Mouse (Mus musculus) cerebellum, adult 11 months (tissue): ENCODE results near the gene 2610028H24Rik.
A peak's percentile ranks its signal among the peaks of the same experiment; 100 is the strongest.

Experiments
- DNase-seq: peaks from one replicate; pipeline ENCODE4 v3.0.0; 2022

Gene 2610028H24Rik

DNA sequence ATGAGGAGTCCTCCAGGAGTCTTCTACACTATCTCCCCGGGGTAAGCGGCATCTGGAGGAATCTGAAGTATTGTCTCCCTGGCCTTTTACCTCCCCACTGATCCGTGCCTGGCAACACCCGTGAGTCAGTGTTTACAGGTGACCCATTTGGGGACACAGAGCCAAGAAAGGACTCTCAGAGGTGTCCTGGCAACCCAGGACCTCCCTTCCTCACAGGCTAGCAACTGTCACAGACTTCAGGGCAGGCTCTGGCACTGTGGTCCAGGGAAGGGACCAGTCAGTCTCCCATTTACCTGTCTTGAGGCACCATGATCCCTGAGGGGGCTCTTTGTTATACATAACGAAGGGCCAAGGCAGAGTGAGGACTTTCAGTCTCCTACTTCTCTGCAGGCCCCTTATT is at the start of gene 2610028H24Rik:
2610028H24Rik (plus strand) TSS at position 231 of the 400 bp plus-strand sequence.
- no peak for DNase-seq

DNA sequence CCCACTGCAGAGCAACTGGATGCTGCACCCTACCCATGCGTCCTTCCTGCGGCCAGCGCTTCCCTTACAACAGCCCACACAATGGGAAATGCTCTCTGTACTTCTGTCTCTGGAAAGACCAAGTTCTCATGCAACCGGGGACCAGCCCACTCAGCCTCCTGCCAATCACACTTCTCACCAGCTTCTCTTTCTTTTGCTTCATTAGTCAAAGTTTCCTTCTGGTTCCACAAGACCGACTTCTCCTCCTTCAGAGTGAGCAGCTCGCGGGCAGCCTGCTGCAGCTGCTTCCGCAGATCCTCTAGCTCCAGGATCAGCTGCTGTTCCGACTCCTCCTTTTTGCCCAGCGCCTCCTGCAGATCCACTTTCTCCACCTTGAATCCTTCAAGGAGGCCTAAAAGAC is 40.4 kb upstream of the 2610028H24Rik start:
- DNase-seq = no peak

DNA sequence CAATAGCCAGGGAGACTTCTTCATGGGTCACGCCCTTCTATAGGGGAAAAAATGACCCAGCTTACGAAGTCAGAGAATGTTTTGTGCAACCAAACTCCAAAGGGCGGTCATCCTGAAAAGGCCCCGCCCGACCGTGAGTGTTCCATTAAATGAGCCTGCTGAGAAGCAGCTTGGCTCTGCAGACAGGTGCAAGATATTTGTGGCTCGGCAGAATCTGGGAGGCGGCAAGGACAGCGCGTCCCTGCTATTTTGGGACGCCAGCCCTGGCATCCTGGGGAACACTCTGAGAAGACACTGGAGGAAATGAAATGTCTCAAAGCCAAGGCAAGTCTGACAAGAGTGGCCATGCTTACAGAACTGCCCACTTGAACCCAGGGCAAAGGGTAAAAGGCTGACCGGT is 32.1 kb upstream of the 2610028H24Rik start:
- peak; percentile 66 for DNase-seq

DNA sequence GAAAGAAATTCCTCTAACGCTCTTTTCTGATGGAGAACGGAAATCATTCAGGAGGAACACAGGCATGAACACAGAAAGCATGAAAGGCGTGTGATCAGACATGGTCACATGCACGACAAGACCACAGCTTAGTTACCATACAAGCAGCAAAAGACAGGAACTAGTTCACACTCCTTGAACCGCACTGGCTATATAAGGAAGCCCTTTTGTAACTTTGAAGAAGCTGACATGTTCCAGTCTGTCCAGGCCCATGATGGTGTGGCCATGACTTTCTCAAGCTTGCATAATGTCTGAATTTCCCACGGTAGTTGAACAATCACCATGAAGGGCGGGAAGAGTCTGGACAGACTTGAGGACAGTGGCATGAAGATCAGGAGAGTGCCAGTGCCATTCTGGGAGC is 23.2 kb upstream of the 2610028H24Rik start:
- no peak for DNase-seq

DNA sequence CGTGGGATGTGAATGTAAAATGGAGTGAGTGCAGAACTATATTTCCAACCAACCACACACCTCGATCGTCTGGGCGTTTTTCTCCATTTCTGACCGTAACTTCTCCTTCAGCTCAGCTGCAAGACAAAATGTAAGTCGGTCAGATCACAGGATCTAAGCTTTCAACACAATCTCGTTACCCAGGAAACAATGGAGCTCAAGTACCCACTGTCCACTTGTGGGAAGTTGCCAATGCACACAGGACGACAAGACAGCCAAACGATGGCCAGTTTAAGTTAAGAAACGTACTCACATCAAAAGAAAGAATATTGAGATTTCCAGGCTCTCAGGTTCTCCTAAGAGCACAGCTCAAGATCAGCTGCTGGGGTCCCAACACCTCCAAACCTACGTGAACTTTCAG is 15.0 kb upstream of the 2610028H24Rik start:
- DNase-seq = no peak

DNA sequence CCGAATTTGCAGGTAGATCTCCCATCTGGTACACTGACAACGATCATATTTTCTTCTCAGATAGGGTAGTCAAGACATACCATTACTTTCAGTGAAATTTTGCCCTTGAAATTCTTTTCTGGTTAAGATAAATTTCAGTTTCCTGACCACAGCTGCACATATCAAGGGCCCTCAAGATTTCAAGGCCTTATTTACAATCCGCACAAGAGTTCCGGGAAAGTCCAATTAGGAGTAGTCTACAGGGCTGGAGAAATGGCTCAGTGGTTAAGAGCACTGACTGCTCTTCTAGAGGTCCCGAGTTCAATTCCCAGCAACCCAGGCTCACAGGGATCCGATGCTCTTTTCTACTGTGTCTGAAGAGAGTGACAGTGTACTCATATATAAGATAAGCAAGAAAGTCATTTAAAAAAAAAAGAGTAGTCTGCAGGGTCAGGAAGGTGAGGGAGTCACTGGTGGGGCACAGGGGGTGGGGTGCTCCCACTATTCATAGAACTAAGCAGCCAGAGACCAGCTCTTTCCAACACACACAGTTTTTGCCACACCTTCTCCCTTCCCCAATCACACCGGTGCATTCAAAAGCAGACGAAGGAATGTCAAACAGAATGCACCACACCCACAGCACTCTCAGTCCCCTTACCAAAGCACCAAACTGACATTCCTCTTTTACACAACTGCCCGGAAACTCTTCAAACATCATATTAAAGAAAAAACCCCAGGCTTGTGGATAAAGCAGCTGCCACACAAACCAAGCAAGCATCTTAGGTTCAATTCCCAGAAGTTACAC is 9.6 kb upstream of the 2610028H24Rik start:
- DNase-seq = no peak

DNA sequence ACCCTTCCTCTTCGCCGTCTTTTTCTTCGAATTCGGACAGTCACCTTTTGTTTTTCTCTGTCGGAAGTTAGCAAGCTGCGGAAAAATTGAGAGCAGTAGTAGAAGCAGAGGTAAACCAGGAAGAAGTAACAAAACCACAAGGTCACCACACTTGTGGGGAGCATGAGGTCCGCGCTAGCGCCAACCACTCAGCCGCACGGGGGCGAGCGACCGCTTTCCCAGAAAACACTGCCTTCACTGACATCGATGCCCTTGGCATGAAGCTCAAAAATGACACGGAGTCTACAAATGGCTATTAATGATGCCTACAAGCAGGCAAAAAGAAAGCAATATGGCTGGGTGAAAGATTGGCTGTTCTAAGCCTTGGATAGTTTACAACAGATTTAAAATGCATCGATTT is 8.6 kb upstream of the 2610028H24Rik start, which contains the start of gene AC141477.1:
AC141477.1 (minus strand) TSS at position 164 of the 400 bp plus-strand sequence.
- no peak for DNase-seq

DNA sequence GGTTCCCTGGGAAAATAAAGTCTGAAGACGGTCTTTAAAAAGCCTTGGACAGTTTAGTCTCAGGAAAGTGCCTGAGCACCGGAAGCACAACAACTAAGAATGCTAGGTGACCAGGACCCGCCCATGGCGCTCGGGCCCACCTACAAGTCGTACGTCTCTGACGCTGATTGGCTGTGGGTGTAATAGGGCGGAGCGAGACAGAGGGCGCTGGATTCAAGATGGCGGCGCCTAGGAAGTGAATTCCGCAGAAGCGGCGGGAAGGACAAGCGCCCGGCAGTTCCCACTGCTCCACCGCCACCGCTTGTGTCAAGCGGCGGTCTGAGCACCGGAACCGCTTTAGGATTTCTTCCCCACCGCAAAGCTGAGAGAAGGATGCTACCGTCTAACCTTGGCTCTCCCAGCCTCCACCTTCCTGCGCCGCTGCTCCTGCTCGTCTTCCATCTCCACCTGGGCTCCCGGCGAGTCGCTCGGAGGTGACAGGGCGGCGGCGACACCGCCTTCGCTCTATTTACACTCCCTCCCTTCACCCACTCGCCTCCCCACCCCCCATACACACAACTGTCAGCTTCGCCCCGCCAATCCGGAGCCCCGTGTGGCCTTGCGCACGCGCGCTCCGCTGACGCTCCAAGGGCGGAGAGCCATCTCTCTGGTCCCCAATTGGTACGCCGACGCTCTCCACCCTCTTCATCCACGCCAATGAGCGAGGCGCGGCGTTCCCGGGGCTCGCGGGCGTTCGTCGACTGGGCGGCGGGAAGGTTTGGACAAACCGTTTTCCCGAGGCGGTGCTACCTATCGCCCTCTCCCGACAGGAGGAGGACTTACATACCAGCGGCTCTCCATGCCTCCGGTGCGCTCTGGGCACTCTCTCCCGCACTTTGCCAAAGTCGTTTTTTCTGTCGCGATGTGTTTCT is 6.4 kb upstream of the 2610028H24Rik start, which contains the start of gene Pcnt:
Pcnt (minus strand) TSS at position 609 of the 911 bp plus-strand sequence.
- DNase-seq = peak; percentile 97

DNA sequence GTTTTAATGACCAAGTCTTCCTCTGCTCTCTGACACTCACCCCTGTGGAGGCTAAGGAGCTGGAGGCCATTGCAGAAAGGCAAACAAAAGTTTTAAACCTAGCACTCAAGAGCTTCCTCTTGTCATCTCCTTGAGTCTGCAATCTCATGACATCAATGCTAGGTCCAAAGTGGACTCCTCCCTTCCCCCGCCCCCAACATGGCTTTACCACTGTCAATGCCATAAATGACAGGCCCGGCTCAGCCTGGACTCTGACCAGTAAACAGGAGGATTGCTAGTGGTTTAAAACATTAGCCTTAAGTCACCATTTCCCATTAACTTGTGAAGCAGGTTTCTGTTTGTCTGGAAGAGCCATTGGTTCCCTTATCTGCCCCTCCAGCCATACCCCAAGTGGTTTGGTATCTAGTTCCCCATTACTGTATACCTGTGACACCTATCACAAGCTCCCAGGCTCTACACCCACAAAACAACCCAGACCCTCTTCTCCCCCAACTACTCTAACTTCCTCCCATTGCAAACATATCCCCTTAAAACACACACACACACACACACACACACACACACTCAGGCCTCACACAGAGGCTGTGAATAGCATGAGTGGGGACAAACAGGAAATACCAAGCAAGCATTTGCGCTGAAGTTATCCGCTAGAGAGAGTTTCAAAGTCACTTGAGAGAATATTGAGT is 2.7 kb upstream of the 2610028H24Rik start:
- DNase-seq = no peak

DNA sequence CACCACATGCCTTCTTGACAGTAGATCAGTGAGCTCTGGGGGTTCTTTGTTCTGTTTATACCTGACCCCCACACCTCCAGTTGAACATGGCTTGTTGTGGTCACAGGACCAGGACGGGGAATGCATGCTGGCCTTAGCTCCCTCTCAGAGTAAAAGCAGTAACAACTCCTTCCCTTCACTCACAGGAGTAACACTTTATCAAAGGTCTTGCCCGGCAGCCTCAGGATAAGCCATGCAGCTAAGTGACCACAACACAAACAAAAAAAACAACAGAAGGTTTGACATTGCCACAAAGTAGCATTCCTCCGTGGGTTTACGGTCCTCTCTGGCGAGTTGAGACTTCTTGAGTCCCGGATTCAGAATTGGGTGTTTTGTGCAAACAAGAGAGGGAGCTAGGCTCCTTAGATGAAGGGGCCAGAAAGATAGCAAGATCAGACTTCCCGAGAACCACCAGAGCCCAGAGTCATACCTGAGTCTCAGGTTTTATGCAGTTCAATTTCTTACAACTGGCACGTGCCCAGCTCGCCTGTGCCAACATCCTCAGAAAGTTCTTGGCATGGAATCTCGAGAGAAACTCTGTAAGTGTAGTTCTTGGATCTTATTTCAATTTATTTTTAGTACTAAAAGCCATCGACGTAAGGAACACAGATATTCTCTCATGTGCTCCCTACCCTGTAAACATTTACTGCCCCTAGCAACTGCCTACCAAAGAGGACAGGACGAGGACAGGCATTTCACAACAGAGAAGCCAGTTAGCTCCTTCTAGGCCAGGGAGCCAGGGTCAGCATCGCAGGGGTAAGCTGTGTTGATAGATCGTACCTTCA is 1.3 kb upstream of the 2610028H24Rik start:
- DNase-seq = no peak

DNA sequence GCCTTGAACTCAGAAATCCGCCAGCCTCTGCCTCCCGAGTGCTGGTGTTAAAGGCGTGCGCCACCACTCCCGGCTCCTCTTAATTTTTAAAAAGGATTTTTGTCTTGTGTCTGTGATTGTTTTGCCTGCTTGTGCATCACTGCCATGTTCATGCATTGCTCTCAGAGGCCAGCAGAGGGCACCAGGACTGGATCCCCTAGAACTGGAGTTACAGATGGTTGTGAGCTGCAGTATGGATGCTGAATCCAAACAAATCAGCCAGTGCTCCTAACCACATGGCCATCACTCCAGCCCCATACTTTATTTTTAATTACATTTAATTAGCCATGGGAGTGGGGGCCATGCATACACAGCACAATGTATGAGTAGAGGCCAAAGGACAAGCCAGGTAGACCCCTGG is 6.4 kb downstream of the 2610028H24Rik start:
- no peak for DNase-seq

DNA sequence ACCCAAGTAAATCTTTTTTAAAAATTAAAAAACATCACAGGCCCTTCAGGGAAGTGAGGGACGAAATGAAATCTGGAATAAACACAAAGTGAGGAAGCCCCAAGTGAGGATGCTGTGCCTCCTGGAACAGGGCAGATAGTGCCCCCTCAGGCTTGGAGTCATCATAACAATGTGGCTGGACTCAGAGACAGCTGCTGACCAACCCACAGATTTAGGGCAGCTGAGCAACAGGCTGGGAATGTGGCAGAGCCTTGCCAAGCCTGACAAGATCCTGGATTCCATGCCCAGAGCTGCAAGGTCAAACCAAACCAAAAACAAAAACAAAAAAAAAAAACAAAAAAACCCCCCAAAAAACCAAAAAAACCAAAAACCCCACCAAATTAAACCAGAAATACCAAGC is 12.4 kb downstream of the 2610028H24Rik start:
- no peak for DNase-seq

DNA sequence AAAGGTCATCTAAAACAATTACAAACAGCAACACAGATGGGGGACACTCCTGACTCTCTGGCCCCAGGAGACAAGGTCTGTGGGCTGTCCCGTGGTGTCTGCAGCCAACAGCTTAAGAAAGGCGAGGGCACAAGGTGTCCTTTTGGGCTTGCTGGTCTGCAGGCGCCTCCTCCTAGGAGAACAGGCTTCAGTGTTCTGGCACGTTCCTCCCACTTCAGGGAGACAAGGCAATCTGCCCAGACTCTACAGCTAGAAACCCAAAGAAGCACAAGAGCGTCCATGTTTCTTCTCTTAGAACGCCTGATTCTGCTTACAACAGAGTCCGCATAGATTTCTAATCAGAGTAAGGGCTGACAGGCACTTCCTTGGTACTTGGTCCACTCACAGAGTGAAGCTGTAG is 13.4 kb downstream of the 2610028H24Rik start:
- DNase-seq = no peak

DNA sequence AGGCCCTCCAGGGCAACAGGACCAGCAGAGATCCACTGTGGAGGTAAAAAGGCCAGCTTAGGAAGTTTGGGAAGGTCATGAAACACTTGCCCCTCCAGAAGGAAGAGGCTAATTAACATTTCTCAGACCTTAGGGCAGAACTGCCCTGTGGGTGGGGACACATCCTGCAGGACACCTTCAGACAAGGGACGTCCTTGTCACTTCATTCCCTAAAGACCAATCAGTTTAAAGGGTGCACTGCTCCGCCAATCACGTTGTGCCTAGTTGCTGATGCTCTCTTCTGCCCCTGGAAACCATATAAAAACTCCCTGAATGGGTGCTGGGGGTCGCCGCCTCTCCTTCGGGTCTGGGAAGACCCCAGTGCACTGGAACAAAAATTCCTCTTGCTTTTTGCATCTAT is 13.8 kb downstream of the 2610028H24Rik start:
- no peak for DNase-seq

DNA sequence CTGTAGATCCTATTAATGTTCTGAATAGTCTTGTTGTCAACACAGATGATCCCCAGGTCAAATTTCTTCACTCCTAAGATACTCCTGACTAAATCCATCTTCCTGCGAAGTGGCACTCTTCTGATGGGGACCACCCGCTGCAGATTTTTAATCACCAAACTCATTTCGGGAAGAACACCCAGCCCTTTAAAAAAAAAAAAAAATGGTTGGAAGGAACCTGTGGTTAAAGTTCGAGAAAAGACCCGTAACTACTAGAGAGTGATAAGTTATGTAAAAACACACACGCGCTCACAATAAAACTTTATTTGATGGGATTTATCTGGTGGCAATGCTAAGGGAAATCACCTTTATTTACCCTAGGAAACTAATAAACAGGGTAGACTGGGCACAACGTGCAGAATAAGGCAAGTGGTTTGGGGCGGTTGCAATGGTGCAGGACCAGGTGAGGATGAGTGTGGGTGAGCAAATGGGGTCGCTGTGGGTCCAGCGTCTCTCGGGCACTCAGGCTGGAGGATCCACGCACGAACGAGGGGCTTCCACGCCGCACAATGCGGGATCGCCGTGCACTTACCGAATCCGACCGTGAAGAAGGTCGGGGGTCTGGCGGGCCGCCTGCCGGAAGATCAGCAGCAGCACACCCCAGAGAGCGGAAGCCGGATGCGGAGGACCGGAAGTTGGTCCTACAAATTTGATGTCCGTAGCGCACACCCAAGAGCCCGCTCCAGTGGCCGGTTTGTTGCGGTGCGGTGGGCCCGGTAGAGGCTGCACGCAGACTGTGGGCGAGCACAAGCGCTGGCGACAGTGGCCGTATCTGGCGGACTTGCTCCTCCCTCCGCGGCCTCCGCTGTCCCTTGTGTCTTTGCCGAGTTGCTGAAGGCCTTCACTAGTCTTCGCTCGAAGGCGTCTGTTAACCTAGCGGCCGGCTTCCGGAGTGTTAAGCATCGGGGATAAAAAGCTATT is 19.6 kb downstream of the 2610028H24Rik start, which contains the start of the genes Mcm3ap and Ybey:
Mcm3ap (plus strand) TSS at position 725 of the 960 bp plus-strand sequence.
Ybey (minus strand) TSS at position 912 of the 960 bp plus-strand sequence.
- peak; percentile 85 for DNase-seq

DNA sequence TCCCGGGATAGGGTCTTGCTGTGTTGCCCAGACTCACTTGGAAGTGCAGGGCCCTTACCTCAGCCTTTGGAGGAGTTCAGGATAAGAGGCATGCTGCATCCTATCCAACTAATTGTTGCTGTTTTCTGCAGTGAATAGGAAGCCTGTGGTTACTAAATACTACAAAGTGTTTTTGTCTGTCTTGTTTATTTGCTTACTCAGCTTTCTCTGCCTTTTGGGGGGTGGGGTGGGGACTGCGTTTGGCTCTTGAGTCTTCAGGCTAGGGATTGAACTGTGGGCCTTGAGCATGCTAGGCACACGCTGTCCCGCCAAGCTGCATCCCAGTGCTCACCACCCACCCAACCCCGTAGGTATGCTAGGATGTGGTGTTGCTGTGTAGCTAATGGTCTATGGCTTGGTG is 24.9 kb downstream of the 2610028H24Rik start:
- DNase-seq = no peak

DNA sequence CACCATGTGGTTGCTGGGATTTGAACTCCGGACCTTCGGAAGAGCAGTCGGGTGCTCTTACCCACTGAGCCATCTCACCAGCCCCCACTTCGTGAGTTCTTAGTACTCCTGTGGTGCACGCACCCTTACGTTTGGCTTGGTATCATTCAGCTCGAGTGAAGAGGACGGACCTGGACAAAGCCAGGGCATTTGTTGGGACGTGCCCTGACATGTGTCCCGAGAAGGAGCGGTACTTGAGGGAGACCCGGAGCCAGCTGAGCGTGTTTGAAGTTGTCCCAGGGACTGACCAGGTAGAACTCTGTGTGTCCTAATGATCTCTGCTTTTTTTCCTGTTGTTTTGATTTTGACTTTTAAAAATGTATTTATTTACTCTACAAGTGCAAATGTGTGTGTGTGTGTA is 32.0 kb downstream of the 2610028H24Rik start:
- DNase-seq = no peak

DNA sequence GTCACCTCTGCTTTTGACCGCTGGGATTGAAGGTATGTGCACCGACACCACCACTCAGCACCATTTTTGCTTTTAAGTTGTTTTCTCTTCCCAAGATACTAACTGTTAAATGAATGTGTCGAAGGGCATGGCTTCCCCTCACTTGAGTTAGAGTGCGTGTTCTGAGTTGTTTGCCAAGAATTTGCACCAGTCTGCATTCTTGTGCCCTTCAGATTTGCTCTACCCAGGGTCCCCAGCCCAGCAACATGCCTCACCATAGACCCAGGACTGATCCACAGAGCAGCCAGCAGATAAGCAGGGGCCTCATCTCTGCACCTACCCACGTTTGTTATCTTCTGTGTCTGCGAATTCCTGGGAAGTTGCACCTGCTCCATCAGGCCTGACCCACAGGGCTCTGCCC is 32.6 kb downstream of the 2610028H24Rik start:
- no peak for DNase-seq

DNA sequence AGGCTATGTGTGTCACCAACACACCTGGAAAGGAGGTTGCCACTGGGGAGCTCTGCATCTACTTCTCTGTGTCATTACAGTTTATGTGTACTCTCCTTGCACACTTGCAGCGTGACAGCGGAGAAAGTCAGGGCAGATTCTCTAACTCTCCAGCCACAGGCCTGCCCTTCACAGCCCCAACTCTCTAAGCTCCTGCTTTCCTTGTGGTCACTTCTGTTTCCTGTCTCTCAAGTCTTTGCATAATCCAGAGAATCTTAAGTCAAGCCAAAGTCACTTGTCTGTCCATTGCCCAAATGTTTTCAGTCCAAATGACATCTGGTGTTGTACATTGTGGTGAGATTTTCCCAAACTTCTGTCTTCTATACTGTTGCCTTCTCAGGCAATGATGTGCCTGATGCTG is 37.4 kb downstream of the 2610028H24Rik start:
- DNase-seq = no peak

DNA sequence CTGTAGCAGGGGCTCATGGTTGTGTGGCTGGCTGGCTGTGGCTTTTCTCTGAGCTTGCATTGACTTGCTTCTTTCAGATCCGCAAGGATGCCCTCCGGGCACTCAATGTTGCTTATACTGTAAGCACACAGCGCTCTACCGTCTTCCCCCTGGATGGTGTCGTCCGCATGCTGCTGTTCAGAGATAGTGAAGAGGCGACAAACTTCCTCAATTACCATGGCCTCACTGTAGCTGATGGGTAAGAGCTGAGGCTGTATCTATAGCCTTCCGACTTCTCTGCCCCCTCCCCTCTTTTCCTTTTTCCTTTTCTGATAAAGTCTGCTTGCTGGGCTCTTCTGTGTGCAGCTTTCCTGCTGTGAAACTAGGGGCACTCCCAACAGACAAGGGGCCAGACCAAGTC is 39.4 kb downstream of the 2610028H24Rik start:
- no peak for DNase-seq

DNA sequence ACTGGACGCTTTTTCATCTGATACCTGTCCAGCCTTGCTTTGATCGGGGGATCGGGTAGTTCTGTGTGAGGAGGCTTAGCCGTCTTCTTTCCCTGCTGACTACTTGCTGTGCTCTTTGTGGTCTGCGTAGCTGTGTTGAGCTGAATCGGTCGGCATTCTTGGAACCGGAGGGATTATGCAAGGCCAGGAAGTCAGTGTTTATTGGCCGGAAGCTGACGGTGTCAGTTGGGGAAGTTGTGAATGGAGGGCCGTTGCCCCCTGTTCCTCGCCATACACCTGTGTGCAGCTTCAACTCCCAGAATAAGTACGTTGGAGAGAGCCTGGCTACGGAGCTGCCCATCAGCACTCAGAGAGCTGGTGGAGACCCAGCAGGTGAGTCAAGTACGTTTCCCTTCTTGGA is 40.3 kb downstream of the 2610028H24Rik start:
- DNase-seq = no peak
